Mouse (Mus musculus) CH12.LX (cell line): Measurements from ENCODE around the gene Dlg5. TPM values are rescaled to one million over a fixed set of nuclear protein-coding genes. Genes with fewer than 3 reads are reported as not detected.

Source experiments
- DNase-seq: peaks from one replicate; pipeline ENCODE4 v3.0.0-alpha.2; 2013; ENCODE audit errors: extremely low read depth
- H3K27ac ChIP-seq: 2 replicates; pipeline ENCODE4 v1.5.1; 2012; ENCODE audit warnings: low read depth, mild to moderate bottlenecking, control low read depth, moderate library complexity; ENCODE audit not compliant: insufficient read depth
- H3K27me3 ChIP-seq: replicated peaks from 2 replicates; pipeline ENCODE3; 2012; ENCODE audit warnings: inconsistent platforms
- H3K36me3 ChIP-seq, 2 experiments: replicated peaks in 1 of 2; 2 replicates each; pipeline versions ENCODE3 to v1.6.1; 2012; ENCODE audit warnings: inconsistent platforms in 1 of 2, low read length in 1 of 2, mild to moderate bottlenecking in 1 of 2, mixed read lengths in 1 of 2, moderate library complexity in 1 of 2; ENCODE audit not compliant: control insufficient read depth in 1 of 2, insufficient read depth in 1 of 2
- H3K4me1 ChIP-seq, 2 experiments: 2 replicates each; pipeline ENCODE4 v1.6.1; 2012; ENCODE audit warnings: inconsistent platforms in 1 of 2, moderate library complexity in 1 of 2; ENCODE audit not compliant: insufficient read depth in 2 of 2, control insufficient read depth in 1 of 2
- H3K4me2 ChIP-seq: 2 replicates; pipeline ENCODE4 v1.6.1; 2012; ENCODE audit warnings: low read depth, mild to moderate bottlenecking, control low read depth; ENCODE audit not compliant: poor library complexity, insufficient read depth, severe bottlenecking
- H3K4me3 ChIP-seq, 3 experiments: fragments of 150-350 bp in 1 of 3; sonication (generic) in 1 of 3; replicated peaks in 1 of 3; 2 replicates each; pipeline versions ENCODE3 to v1.5.1; 2011 to 2012; ENCODE audit warnings: low read depth in 2 of 3, low read length in 2 of 3, mild to moderate bottlenecking in 2 of 3, moderate library complexity in 2 of 3, control low read depth in 1 of 3, improper control_type of control experiment in 1 of 3, inconsistent platforms in 1 of 3, mixed read lengths in 1 of 3; ENCODE audit not compliant: poor library complexity in 1 of 3
- H3K79me2 ChIP-seq: replicated peaks from 2 replicates; pipeline ENCODE4 v1.6.1; 2012; ENCODE audit warnings: mild to moderate bottlenecking, moderate library complexity; ENCODE audit not compliant: control insufficient read depth, poor library complexity, insufficient read depth, severe bottlenecking; ENCODE audit errors: extremely low read depth
- H3K9ac ChIP-seq: 2 replicates; pipeline ENCODE4 v1.6.1; 2012; ENCODE audit warnings: low read depth, mild to moderate bottlenecking, control low read depth, moderate library complexity; ENCODE audit not compliant: insufficient read depth
- H3K9me3 ChIP-seq: replicated peaks from 2 replicates; pipeline ENCODE3; 2012; ENCODE audit warnings: low read length, inconsistent platforms, mixed read lengths
- BHLHE40 ChIP-seq: IDR thresholded peaks from 2 replicates; pipeline ENCODE4 v1.6.1; 2011; ENCODE audit warnings: mild to moderate bottlenecking, low read depth, low read length, improper control_type of control experiment
- CHD1 ChIP-seq: IDR thresholded peaks from 2 replicates; pipeline ENCODE4 v1.6.1; 2012; ENCODE audit warnings: low read depth, low read length, improper control_type of control experiment, inconsistent platforms
- CTCF ChIP-seq, 2 experiments: IDR thresholded peaks in 1 of 2; conservative IDR thresholded peaks in 1 of 2; 2 replicates each; pipeline ENCODE4 v1.5.1; 2011 to 2012; ENCODE audit warnings: low read depth in 2 of 2, low read length in 2 of 2, improper control_type of control experiment in 1 of 2, inconsistent platforms in 1 of 2, mild to moderate bottlenecking in 1 of 2, moderate library complexity in 1 of 2
- E2F4 ChIP-seq: IDR thresholded peaks from 2 replicates; pipeline ENCODE4 v1.6.1; 2011; ENCODE audit warnings: low read depth, low read length, improper control_type of control experiment; ENCODE audit not compliant: insufficient replicate concordance
- ELF1 ChIP-seq: IDR thresholded peaks from 2 replicates; pipeline ENCODE4 v1.6.1; 2014; ENCODE audit warnings: low read depth, mild to moderate bottlenecking, inconsistent platforms, low read length, improper control_type of control experiment
- JUND ChIP-seq: conservative IDR thresholded peaks from 2 replicates; pipeline ENCODE4 v1.6.1; 2011; ENCODE audit warnings: low read depth, low read length, improper control_type of control experiment
- MEF2A ChIP-seq: IDR thresholded peaks from 2 replicates; pipeline ENCODE4 v1.6.1; 2014; ENCODE audit warnings: low read depth, mild to moderate bottlenecking, inconsistent platforms, low read length, improper control_type of control experiment, borderline replicate concordance
- MYC ChIP-seq: IDR thresholded peaks from 2 replicates; pipeline ENCODE4 v1.6.1; 2011; ENCODE audit warnings: low read depth, mild to moderate bottlenecking, improper control_type of control experiment, low read length
- NRF1 ChIP-seq: IDR thresholded peaks from 2 replicates; pipeline ENCODE4 v1.6.1; 2014; ENCODE audit warnings: low read depth, mild to moderate bottlenecking, inconsistent platforms, low read length, improper control_type of control experiment, moderate library complexity
- PAX5 ChIP-seq: IDR thresholded peaks from 2 replicates; pipeline ENCODE4 v1.6.1; 2012; ENCODE audit warnings: low read length, inconsistent platforms, mixed read lengths
- POLR2A ChIP-seq: IDR thresholded peaks from 2 replicates; pipeline ENCODE4 v1.6.1; 2011; ENCODE audit warnings: low read depth, mild to moderate bottlenecking, improper control_type of control experiment, low read length
- POLR2AphosphoS2 ChIP-seq: IDR thresholded peaks from 2 replicates; pipeline ENCODE4 v1.6.1; 2011; ENCODE audit warnings: low read depth, low read length, improper control_type of control experiment
- RAD21 ChIP-seq: IDR thresholded peaks from 2 replicates; pipeline ENCODE4 v1.6.1; 2011; ENCODE audit warnings: low read depth, mild to moderate bottlenecking, low read length, improper control_type of control experiment, moderate library complexity
- SMC3 ChIP-seq: IDR thresholded peaks from 2 replicates; pipeline ENCODE4 v1.6.1; 2011; ENCODE audit warnings: low read depth, low read length, improper control_type of control experiment
- TBP ChIP-seq: conservative IDR thresholded peaks from 2 replicates; pipeline ENCODE4 v1.6.1; 2011; ENCODE audit warnings: low read depth, low read length, improper control_type of control experiment
- TCF12 ChIP-seq: IDR thresholded peaks from 2 replicates; pipeline ENCODE4 v1.6.1; 2014; ENCODE audit warnings: low read depth, mild to moderate bottlenecking, inconsistent platforms, low read length, improper control_type of control experiment
- UBTF ChIP-seq: IDR thresholded peaks from 2 replicates; pipeline ENCODE4 v1.6.1; 2012; ENCODE audit warnings: low read depth, mild to moderate bottlenecking, inconsistent platforms, low read length, improper control_type of control experiment, moderate library complexity
- USF1 ChIP-seq: IDR thresholded peaks from 2 replicates; pipeline ENCODE4 v1.6.1; 2014; ENCODE audit warnings: low read depth, mild to moderate bottlenecking, inconsistent platforms, low read length, improper control_type of control experiment
- USF2 ChIP-seq: conservative IDR thresholded peaks from 2 replicates; pipeline ENCODE4 v1.6.1; 2011; ENCODE audit warnings: low read depth, low read length, improper control_type of control experiment
- ZC3H11A ChIP-seq: IDR thresholded peaks from 2 replicates; pipeline ENCODE4 v1.6.1; 2012; ENCODE audit warnings: low read depth, mild to moderate bottlenecking, inconsistent platforms, low read length, improper control_type of control experiment
- ZNF384 ChIP-seq: IDR thresholded peaks from 2 replicates; pipeline ENCODE4 v1.6.1; 2012; ENCODE audit warnings: low read depth, low read length, improper control_type of control experiment, inconsistent platforms
- dilution Hi-C: fragments of 300-500 bp; cut with MboI; formaldehyde crosslinking; loops from 2 replicates; pipeline ENCODE4 v1.14.3; 2020; ENCODE audit warnings: low sequenced_read_pairs; ENCODE audit not compliant: extremely low pct_unique_long_range_greater_than_20kb, extremely low pct_ligation_motif_present
- in situ Hi-C: fragments of 300-500 bp; cut with MboI; formaldehyde crosslinking; loops from 3 replicates; pipeline ENCODE4 v1.14.3; 2019; ENCODE audit warnings: low sequenced_read_pairs, low pct_ligation_motif_present, low pct_unique_long_range_greater_than_20kb, mixed read lengths
- polyA plus RNA-seq: library from polyadenylated mRNA; unstranded; fragments of >175 nt; gene quantifications from 2 replicates; pipeline ENCODE4 v1.2.1, GENCODE M21; 2012; ENCODE audit warnings: low read depth; ENCODE audit not compliant: insufficient read length
- total RNA-seq, 2 experiments: library from RNA; depleted of rRNA; stranded (reverse); fragments of 300-350 nt in 1 of 2; fragments of >200 nt in 1 of 2; gene quantifications; 2 replicates each; pipeline ENCODE4 v1.2.3; 2012 to 2014

Gene Dlg5
- total and polyA plus RNA-seq, 3 experiments = 0.07 to 0.76 TPM; not detected in 1

DNA sequence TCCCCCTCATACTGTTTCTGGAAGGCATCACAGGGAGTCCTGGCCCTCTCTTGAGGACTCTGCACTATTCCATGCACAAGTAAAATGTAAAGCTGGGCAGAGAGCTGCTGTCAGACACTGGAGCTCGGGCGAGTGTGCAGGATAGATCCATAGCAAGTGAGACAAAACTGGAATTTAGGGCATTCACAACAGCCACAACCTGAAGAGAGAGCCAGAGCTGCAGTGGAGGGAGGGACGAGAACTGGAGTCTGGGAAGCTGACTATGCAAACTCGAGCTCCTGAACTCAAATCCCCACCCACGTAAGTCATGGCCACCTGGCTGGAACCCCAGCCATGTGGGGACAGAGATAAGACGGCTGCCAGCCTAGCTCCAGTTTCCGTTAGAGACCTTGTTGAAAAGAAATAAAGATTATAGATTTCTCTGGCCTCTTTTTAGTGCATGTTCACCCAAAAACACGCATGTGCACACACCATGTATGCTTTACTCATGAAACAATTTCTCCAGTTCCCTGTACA is 105.4 kb downstream of the Dlg5 start:
- H3K4me1 ChIP-seq = peaks cover 0 to 31% of the 10 kb centered on the region in 2 experiments; a peak in 2 of 4 replicates
- H3K9ac ChIP-seq = no peak overlapping the region
- H3K9me3 ChIP-seq = peaks cover 77% of the 10 kb centered on the region
- dilution Hi-C loops = no loop called here
- H3K36me3 ChIP-seq = no peaks in the 10 kb centered on the region
- no peaks in the 10 kb centered on the region for H3K27me3 ChIP-seq
- H3K4me2 ChIP-seq = no peak overlapping the region
- in situ Hi-C loops = no loop called here
- TF ChIP-seq CHD1 (no peak), POLR2A (no peak), MEF2A (no peak), NRF1 (no peak), TBP (no peak), ZC3H11A (no peak), ZNF384 (no peak), POLR2AphosphoS2 (no peak), USF1 (no peak), USF2 (no peak), RAD21 (no peak), TCF12 (no peak), JUND (no peak), E2F4 (no peak), ELF1 (no peak), SMC3 (no peak), CTCF (conservative IDR thresholded peaks at IDR 0.05 in 1 of 2, IDR thresholded peaks at IDR 0.05 in 1 of 2; ENCODE audit: low read depth in 2 of 2, low read length in 2 of 2) (no peak), PAX5 (no peak)
- TF ChIP-seq, all 38 proteins: peak for 0
- DNase-seq = no peak
- no peak overlapping the region for H3K4me3 ChIP-seq
- H3K79me2 ChIP-seq = no peaks in the 10 kb centered on the region
- H3K27ac ChIP-seq = no peak overlapping the region

DNA sequence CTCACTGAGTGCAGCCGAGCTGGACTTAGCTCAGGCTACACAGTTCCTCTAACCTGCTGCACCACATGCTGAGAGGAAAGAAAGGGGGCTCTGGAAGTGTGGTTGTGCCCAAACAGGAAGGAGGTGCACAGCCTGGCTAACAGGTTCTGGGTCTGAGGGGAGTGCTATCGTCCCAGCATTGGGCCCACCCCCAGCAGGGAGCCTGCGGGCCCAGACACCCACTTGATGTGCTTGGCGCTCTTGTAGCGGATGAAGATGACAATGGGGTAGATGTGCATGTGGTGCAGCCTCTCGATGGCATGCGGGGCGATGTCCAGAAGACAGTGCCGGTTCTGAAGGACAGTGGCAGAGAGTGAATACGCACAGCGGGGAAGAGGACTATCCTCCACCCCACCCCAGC is 108.8 kb downstream of the Dlg5 start:
- Histone ChIP-seq H3K9me3 (peaks cover 73% of the 10 kb centered on the region), H3K9ac (no peak overlapping the region), H3K79me2 (no peaks in the 10 kb centered on the region), H3K27ac (no peak overlapping the region), H3K4me1 (peaks cover 0 to 6% of the 10 kb centered on the region in 2 experiments; a peak in 1 of 4 replicates), H3K4me2 (no peak overlapping the region), H3K4me3 (no peak overlapping the region), H3K27me3 (no peaks in the 10 kb centered on the region), H3K36me3 (no peaks in the 10 kb centered on the region)
- no peak for DNase-seq
- TF ChIP-seq UBTF = no peak
- no peak for TF ChIP-seq MYC
- no peak for TF ChIP-seq BHLHE40
- dilution Hi-C loops (no loop called here), in situ Hi-C loops (no loop called here)
